Mouse (Mus musculus): ENCODE data around the gene Wasl.

GRCm38 (mm10) chr6:24569711-24570110 lies 95.1 kb downstream of the Wasl start:
- no peak for TF ChIP-seq CTCF (IDR thresholded peaks at IDR 0.05; ENCODE audit: borderline replicate concordance, extremely low read depth, insufficient read depth, insufficient read length)
- no peak for TF ChIP-seq POLR2A (IDR thresholded peaks at IDR 0.05; ENCODE audit: borderline replicate concordance, extremely low read depth, insufficient read depth, insufficient read length, poor library complexity, severe bottlenecking)
